Mouse (Mus musculus) brain, embryonic 14.5 days (tissue): ENCODE data around the gene Dapk3. TPM values are rescaled to one million over a fixed set of nuclear protein-coding genes. Genes with fewer than 3 reads are reported as not detected.

Experiments used
- DNase-seq: peaks from one replicate; pipeline ENCODE4 v3.0.0-alpha.2; 2011; ENCODE audit warnings: low read depth
- CTCF ChIP-seq: fragments of 200-500 bp; IDR thresholded peaks from 2 replicates; pipeline ENCODE4 v1.5.1; 2012; ENCODE audit warnings: inconsistent platforms, mild to moderate bottlenecking, moderate library complexity, borderline replicate concordance; ENCODE audit not compliant: insufficient read depth, insufficient read length; ENCODE audit errors: extremely low read depth
- POLR2A ChIP-seq: fragments of 200-500 bp; IDR thresholded peaks from 2 replicates; pipeline ENCODE4 v1.6.1; 2012; ENCODE audit warnings: mild to moderate bottlenecking, inconsistent platforms, borderline replicate concordance; ENCODE audit not compliant: poor library complexity, insufficient read depth, insufficient read length, severe bottlenecking; ENCODE audit errors: extremely low read depth
- polyA plus RNA-seq: library from polyadenylated mRNA; depleted of rRNA; stranded (reverse); fragments of >200 nt; gene quantifications from 2 replicates; pipeline ENCODE4 v1.2.3, GENCODE M21; 2012

Gene Dapk3
- polyA plus RNA-seq, 1 experiment, result 88.4 TPM

DNA sequence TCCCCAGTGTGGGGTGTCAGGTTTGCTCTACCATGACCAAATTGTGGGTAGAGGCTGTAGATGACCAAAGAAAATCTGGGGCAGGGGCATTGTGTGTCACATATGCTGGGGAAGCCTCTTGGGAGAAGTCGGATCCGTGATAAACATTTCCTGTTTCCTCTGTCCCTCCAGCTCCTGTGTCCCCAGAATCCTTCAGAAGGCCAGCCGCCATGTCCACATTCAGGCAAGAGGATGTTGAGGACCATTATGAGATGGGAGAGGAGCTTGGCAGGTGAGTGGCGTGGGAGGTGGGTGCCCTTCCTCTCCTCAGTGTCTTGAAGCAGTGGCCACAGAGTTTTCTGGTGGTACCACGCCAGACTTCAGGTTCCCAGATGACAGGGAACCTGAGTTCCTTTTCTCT lies 1.0 kb downstream of the Dapk3 start, which contains the start of gene 4930442H23Rik:
Gene 4930442H23Rik (minus strand): TSS at position 45 of the 400 bp plus-strand sequence.
- DNase-seq, result no peak
- TF ChIP-seq POLR2A (no peak), CTCF (no peak)

- DNase-seq, result no peak
- no peak for TF ChIP-seq CTCF
- TF ChIP-seq POLR2A, result no peak
These were observed 2.0 kb downstream of the Dapk3 start for GRCm38 (mm10) chr10:81184765-81185164.

- no peak for DNase-seq
- TF ChIP-seq CTCF (no peak), POLR2A (no peak)
These were observed 4.4 kb downstream of the Dapk3 start for GRCm38 (mm10) chr10:81187161-81187560.

- TF ChIP-seq CTCF, result no peak
- no peak for DNase-seq
These were observed 7.0 kb downstream of the Dapk3 start for GRCm38 (mm10) chr10:81189821-81190220.

DNA sequence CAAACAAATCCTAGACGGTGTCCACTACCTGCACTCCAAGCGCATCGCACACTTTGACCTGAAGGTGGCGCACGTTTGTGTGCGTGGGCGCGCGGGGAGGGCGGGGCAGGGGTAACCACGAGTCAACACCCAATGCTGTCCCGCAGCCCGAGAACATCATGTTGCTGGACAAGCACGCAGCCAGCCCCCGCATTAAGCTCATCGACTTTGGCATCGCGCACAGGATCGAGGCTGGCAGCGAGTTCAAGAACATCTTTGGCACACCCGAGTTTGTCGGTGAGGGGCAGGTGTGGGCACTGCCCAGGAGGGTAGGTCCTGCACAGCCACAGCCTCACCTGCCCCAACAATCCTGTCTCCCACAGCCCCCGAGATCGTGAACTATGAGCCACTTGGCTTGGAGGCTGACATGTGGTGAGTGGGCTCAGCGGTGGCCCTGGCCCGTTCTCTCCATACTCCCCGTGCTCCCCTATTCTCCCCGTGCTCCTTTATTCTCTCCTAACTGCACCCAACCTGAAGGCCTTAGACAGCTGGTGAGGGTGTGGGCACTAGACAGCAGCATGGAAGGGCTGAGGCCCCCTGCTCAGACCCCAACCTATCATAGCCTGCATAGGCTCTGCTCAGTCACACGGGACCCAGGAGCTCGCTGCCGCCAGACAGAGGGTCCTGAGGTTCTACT lies 7.6 kb downstream of the Dapk3 start:
- DNase-seq, result no peak

GRCm38 (mm10) chr10:81190912-81191321 lies 8.1 kb downstream of the Dapk3 start:
- no peak for TF ChIP-seq POLR2A
- peak; percentile 35 for TF ChIP-seq CTCF

More for the DNA sequence above, 7.6 kb downstream of the Dapk3 start:
- TF ChIP-seq POLR2A (no peak), CTCF (peak; percentile 48; the same call in 1 of the 2 replicates)

DNA sequence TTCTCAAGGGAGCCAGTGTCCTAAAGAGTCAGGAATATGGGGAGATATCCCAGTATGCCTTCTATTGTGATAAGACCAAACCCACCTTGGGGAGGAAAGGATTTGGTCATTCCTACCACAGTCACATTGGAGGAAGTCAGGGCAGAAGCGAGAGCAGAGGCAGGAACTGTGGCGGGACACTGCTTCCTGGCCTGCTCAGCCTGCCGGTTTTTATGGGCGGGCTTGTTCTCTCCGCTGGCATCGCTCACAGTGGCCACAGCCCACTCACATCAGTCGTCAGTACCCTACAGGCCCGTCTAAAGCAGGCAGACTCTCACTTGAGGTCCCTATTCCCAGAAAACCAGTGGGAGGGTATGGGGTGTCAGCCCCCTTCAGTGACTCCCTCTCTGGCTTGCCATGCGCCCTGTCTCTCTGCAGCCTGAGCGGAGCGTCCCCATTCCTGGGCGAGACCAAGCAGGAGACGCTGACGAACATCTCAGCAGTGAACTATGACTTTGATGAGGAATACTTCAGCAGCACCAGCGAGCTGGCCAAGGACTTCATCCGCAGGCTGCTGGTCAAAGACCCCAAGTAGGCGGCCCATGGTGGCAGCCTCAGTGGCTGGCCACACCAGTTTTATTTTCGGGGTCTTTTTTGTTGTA lies 8.7 kb downstream of the Dapk3 start:
- no peak for DNase-seq
- no peak for TF ChIP-seq CTCF
- no peak for TF ChIP-seq POLR2A

More at GRCm38 (mm10) chr10:81190912-81191321, 8.1 kb downstream of the Dapk3 start:
- DNase-seq, result no peak

- DNase-seq, result peak; percentile 95
- TF ChIP-seq POLR2A, result peak; percentile 64
- TF ChIP-seq CTCF, result no peak
These were observed 9.6 kb downstream of the Dapk3 start for GRCm38 (mm10) chr10:81192270-81192967.

DNA sequence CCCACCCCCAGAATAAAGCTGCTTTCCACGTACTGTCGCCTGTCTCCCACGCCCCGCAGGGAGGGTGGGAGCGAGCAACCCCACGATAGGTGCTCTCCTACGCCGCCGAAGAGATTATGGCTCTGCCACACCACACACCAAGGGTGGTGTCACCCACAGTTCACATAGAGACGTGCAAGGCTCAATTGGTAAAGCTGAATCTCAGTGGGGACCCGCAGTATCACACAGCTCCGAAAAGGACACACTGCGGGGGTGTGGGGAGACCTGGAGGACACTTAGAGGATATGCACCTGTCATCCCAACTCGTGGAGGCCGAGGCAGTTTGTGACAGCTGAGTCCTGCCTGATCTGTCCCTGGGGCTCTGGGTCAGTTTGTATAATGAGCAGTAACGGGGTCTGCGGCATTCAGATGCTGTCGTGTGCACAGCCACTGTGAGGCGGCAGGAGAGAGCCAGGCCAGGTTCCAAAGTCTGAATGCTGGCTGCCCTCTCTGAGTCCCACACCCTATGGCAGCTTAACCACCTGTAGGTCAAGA lies 10.2 kb downstream of the Dapk3 start:
- no peak for TF ChIP-seq POLR2A
- DNase-seq, result peak; percentile 57

- TF ChIP-seq POLR2A (no peak), CTCF (no peak)
- no peak for DNase-seq
These were observed 11.4 kb downstream of the Dapk3 start for GRCm38 (mm10) chr10:81193991-81194774.

- no peak for DNase-seq
- TF ChIP-seq CTCF (no peak), POLR2A (no peak)
These were observed 12.5 kb downstream of the Dapk3 start for GRCm38 (mm10) chr10:81195300-81195699.

DNA sequence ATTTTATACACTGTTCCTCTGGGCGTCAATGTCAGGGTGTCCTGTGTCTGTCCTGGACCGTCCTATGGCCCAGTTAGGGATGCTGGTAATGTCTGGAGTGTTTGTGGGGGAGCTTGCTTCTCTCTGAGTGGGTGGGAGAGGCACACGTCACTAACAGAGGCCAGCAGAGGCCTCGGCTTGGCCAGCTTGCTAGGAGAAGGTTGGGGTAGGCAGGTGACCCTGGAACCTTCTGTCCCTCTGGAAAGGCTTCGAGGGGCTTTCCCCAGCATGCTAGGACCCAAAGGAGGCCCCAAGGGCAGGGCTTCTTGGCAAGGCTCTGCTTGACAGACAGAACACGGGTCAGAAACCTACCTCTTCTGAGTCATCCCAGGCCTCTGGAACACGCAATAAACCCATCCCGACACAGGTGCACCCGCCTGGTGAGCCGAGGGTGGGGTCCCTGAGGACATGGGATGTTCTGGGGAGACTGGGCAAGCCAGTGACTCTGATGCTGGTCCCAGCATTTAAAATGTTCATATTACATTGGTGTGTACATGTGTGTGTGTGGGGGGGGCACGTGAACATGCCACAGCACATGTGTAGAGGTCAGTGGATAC lies 13.8 kb downstream of the Dapk3 start:
- DNase-seq, result no peak
- TF ChIP-seq CTCF (no peak), POLR2A (no peak)
